Mouse (Mus musculus) hindbrain, embryonic 11.5 days (tissue): ENCODE data around the gene Ak4. TPM values are rescaled to one million over a fixed set of nuclear protein-coding genes. Genes with fewer than 3 reads are reported as not detected.
A peak's percentile ranks its signal among the peaks of the same experiment; 100 is the strongest.

Source experiments
- ATAC-seq: fragments of 200-750 bp; cut with Nextera tagmentation; 2 replicates; pipeline ENCODE4 v1.8.0; 2017; ENCODE audit warnings: mild to moderate bottlenecking, moderate TSS enrichment, moderate library complexity; ENCODE audit not compliant: low FRiP score
- DNase-seq: peaks from one replicate; pipeline ENCODE4 v3.0.0-alpha.2; 2015; ENCODE audit warnings: low spot score
- H3K27ac ChIP-seq: fragments of 300-500 bp; sonication (generic); 2 replicates; pipeline ENCODE4 v1.5.1; 2014; ENCODE audit warnings: mild to moderate bottlenecking, low read depth, low read length
- H3K27me3 ChIP-seq: fragments of 300-500 bp; sonication (generic); 2 replicates; pipeline ENCODE4 v1.6.1; 2014; ENCODE audit warnings: mild to moderate bottlenecking, low read length, moderate library complexity, mixed read lengths; ENCODE audit not compliant: control insufficient read depth, insufficient read depth
- H3K36me3 ChIP-seq: fragments of 300-500 bp; sonication (generic); 2 replicates; pipeline ENCODE4 v1.6.1; 2014; ENCODE audit warnings: mild to moderate bottlenecking, low read length, moderate library complexity, mixed read lengths; ENCODE audit not compliant: control insufficient read depth, insufficient read depth
- H3K4me1 ChIP-seq: fragments of 300-500 bp; sonication (generic); replicated peaks from 2 replicates; pipeline ENCODE4 v1.6.1; 2014; ENCODE audit warnings: low read length, mixed read lengths; ENCODE audit not compliant: control insufficient read depth, insufficient read depth
- H3K4me2 ChIP-seq: fragments of 300-500 bp; sonication (generic); replicated peaks from 2 replicates; pipeline ENCODE4 v1.6.1; 2014; ENCODE audit warnings: mild to moderate bottlenecking, low read depth, low read length
- H3K4me3 ChIP-seq: fragments of 300-500 bp; sonication (generic); 2 replicates; pipeline ENCODE4 v1.5.1; 2014; ENCODE audit warnings: low read depth, low read length
- H3K9ac ChIP-seq: fragments of 300-500 bp; sonication (generic); 2 replicates; pipeline ENCODE4 v1.6.1; 2014; ENCODE audit warnings: low read depth, low read length
- H3K9me3 ChIP-seq: fragments of 300-500 bp; sonication (generic); 2 replicates; pipeline ENCODE4 v1.6.1; 2016; ENCODE audit warnings: low read length; ENCODE audit not compliant: control insufficient read depth
- WGBS: fragments of 180-500 bp; shearing (Covaris S2); extraction: QIAGEN DNeasy Blood & Tissue Kit; methylation state at CpG from one replicate; pipeline ENCODE4 v1.1.7; 2014; 5-methylcytosine and 5-hydroxymethylcytosine counted together
- polyA plus RNA-seq: library from polyadenylated mRNA; unstranded; fragments of >200 nt; fragmentation: Nextera tagmentation; extraction: Ambion mirVana; gene quantifications from 2 replicates; pipeline ENCODE4 v1.2.1, GENCODE M21; 2014

Gene Ak4
- polyA plus RNA-seq, 1 experiment from 2014 or later = 7.0 TPM

DNA sequence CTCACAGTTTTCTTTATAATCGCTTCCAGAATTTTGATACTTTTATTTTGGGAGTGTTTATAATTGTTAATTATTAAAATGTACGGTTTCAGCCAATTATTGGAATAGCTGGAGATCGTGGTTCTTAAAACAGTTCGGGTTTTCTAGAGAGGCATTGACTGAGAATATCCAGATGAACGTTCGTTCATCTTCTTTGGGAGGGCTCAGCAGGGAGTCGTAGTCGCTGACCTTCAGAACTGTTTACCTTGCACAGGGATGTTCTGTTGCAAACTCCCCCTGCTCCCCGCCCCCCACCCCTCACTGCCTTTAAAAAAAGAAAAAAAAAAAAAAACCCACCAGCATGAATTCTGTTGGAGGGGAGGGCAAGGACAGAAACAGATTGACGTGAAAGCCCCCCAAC, 89.4 kb downstream of the Ak4 start:
- peak; percentile 34 for DNase-seq
- Histone ChIP-seq H3K4me2 (peak overlapping the region; percentile 83), H3K4me3 (peak overlapping the region; percentile 37), H3K27me3 (no peaks in the 10 kb centered on the region), H3K27ac (no peak overlapping the region), H3K9ac (peak overlapping the region; percentile 47; the same call in 1 of the 2 replicates), H3K9me3 (no peaks in the 10 kb centered on the region), H3K4me1 (peaks cover 2% of the 10 kb centered on the region; the same call in 1 of the 2 replicates), H3K36me3 (no peaks in the 10 kb centered on the region)
- 5% methylated on average over 10 of the region's 10 CpGs for WGBS
- ATAC-seq = peak; percentile 15; the same call in 1 of the 2 replicates

DNA sequence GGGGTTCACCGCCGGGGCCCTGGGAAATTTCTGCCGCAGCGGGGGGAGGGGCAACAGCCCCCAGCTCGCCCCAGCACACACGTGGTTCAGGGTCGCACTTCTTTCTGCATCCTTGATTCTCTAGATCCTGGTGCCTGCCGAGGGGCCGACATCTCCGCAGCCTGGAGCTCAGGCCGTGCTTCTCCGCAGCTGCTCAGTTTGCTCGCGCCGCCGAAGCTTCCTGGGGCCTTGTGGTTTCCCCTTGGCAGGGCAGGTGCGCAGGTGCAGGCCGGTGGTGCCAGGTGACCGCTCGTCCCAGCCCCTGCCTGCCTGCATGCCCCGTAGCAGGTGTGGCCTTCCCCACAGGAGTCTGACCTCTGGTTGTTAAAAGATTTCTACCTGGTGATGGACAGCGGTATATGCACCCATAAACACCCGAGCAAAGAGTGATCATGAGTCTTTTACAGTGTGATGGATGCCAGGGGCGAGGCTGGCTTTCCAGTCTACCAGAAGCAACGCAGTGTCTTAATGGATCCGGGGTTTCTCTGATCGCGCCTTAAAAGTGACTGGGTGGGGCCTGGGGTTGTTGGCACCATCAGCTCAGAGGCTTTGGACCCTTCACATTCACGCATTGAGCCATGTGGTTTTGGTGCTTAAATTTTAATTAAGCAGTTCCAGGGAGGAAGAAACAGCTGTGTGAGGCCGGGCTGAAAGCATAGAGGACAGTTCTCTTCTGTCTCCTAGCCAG, 89.9 kb downstream of the Ak4 start:
- H3K4me2 ChIP-seq = peak overlapping the region; percentile 83
- no peaks in the 10 kb centered on the region for H3K36me3 ChIP-seq
- peak overlapping the region; percentile 47; the same call in 1 of the 2 replicates for H3K9ac ChIP-seq
- no peak overlapping the region for H3K27ac ChIP-seq
- ATAC-seq (peak; percentile 67), DNase-seq (peak; percentile 56)
- no peaks in the 10 kb centered on the region for H3K9me3 ChIP-seq
- H3K4me3 ChIP-seq = peak overlapping the region; percentile 37
- H3K4me1 ChIP-seq = peaks cover 2% of the 10 kb centered on the region; the same call in 1 of the 2 replicates
- 4% methylated on average over 30 of the region's 30 CpGs for WGBS
- H3K27me3 ChIP-seq = no peaks in the 10 kb centered on the region

DNA sequence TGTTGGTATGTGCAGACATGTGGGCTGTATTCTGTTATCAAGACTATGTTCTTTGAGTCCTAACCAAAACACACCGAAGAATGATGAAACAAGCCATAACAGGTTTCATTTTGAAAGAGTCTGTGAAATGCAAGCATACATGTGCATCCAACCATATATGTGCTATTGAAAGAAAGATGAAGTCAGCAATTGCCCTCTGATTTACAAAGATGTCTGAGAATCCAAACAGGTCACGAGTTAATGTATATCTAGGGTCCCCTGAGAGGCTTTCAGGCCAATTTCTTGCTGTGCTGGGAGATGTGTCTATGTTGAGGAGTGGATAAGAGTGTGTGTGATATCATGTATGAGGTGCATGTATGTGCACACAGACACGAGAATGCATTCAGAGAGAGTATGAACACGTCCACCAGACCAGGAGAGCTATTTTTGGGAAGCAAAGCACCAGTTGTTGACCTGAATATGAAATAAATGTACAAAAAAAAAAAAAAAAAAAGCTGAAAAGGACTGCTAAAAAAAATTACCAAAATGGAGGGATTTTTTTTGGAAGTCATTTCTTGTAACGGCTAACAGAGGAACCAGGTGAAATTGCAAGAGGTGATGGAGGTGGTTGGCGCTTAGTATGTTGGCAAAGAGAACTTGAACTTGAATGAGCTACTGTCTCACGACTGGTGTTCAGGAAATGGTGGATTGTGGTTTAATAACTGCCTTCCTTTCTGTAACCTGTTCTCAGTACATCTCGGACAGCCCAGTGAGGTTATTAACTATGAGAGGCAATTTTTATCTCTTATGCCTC, 91.2 kb downstream of the Ak4 start:
- H3K36me3 ChIP-seq = no peaks in the 10 kb centered on the region
- no peak overlapping the region for H3K9ac ChIP-seq
- WGBS = 83% methylated on average over 8 of the region's 8 CpGs
- H3K4me2 ChIP-seq = no peak overlapping the region
- no peak for DNase-seq
- H3K27ac ChIP-seq = no peak overlapping the region
- H3K9me3 ChIP-seq = no peaks in the 10 kb centered on the region
- no peak for ATAC-seq
- no peaks in the 10 kb centered on the region for H3K27me3 ChIP-seq
- peaks cover 2% of the 10 kb centered on the region; the same call in 1 of the 2 replicates for H3K4me1 ChIP-seq
- H3K4me3 ChIP-seq = no peak overlapping the region

DNA sequence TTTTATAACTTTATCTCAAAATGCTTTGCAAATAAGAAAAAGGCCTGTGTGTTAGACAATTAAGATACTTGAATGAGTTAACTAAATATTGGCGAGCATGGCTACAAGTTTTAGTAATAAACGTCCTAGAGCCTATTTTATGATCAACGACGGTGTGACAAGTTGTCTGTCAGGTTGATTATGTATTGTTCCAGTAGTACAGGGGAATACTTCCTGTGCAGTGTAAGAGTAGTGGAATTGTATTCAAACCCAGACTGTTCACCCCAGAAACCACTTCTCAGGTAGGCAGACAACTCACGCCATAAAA, 91.8 kb downstream of the Ak4 start:
- no peaks in the 10 kb centered on the region for H3K27me3 ChIP-seq
- DNase-seq (no peak), ATAC-seq (no peak)
- H3K4me3 ChIP-seq = no peak overlapping the region
- 85% methylated on average over 5 of the region's 5 CpGs for WGBS
- H3K27ac ChIP-seq = no peak overlapping the region
- H3K9me3 ChIP-seq = no peaks in the 10 kb centered on the region
- H3K4me2 ChIP-seq = no peak overlapping the region
- no peaks in the 10 kb centered on the region for H3K36me3 ChIP-seq
- no peak overlapping the region for H3K9ac ChIP-seq
- H3K4me1 ChIP-seq = peaks cover 2% of the 10 kb centered on the region; the same call in 1 of the 2 replicates

DNA sequence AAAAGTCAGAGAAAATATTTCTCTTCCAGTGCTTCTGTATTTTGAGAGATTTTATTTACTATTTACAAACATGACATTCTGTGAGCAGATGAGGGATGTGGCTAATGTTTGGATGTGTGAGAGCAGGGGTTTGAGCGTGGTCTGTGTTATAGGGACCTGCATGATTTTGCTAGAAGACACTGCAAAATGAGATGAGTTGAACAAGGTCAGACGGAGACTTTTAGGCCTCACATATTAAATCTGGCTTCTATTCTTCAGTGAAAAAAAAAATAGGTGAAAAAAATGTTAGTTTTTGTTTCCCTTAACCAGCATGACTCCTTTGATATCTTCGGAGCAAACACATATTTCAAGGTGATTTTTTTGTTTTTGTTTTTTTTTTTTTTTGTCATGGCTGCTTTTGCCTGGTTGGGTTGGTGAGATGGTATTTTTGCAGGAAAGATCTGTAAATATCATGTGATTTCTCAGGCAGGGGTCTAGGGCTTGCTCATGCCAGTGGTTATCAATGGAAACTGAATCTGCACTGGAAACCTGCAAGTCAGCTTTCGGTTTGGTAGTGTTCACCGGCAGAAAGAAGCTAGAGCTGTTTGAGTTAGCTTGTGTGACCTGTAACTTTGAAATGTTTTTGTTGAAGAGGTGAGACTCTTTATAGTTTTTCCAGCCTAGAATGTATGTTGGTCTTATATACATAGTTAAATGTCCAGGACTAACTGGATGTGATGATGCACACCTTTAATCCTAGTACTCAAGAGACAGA, 92.9 kb downstream of the Ak4 start:
- Histone ChIP-seq H3K4me1 (peaks cover 2% of the 10 kb centered on the region; the same call in 1 of the 2 replicates), H3K36me3 (no peaks in the 10 kb centered on the region), H3K27ac (no peak overlapping the region), H3K4me2 (no peak overlapping the region), H3K4me3 (no peak overlapping the region), H3K9ac (no peak overlapping the region), H3K27me3 (no peaks in the 10 kb centered on the region), H3K9me3 (no peaks in the 10 kb centered on the region)
- 90% methylated on average over 5 of the region's 5 CpGs for WGBS
- no peak for ATAC-seq
- no peak for DNase-seq

DNA sequence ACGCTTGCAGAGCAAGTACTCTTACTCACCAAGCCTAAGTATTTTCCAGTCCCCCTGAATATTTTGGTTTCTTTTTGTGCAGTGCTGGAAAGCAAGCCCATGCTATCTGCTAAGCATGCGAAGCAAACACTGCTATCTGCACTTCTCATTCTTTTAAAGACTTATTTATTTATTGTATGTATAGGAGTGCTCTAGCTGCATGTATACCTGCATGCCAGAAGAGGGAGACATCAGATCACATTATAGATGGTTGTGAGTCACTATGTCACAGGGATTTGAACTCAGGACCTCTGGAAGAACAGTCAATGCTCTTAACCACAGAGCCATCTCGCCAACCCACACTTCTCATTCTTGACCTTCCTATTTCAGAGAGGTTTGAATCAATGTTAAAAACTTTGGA, 94.2 kb downstream of the Ak4 start:
- Histone ChIP-seq H3K27ac (no peak overlapping the region), H3K9me3 (no peaks in the 10 kb centered on the region), H3K4me2 (no peak overlapping the region), H3K4me3 (no peak overlapping the region), H3K27me3 (no peaks in the 10 kb centered on the region), H3K9ac (no peak overlapping the region), H3K4me1 (peaks cover 2% of the 10 kb centered on the region; the same call in 1 of the 2 replicates), H3K36me3 (no peaks in the 10 kb centered on the region)
- 94% methylated on average over 3 of the region's 3 CpGs for WGBS
- DNase-seq = no peak
- no peak for ATAC-seq

DNA sequence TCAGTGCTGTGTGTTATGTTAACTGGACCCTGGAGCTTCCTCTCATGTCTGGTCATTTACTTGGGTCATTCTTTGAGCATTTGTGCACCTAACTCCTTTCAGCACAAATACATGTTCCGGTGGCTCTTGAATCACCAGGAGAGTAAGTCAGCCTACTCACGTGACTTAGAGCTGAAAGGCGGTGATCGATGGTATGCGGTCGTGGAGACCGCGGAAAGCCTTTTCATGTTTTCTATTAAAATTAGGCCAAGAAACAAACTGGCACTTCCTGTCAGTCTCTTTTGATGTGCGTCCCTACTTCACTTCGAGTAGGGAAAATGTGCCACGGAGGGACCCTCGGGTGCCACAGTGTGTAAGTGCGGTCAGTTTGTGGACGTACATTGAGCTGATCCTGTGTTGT, 96.8 kb downstream of the Ak4 start:
- Histone ChIP-seq H3K4me3 (no peak overlapping the region), H3K36me3 (no peaks in the 10 kb centered on the region), H3K27me3 (no peaks in the 10 kb centered on the region), H3K9ac (no peak overlapping the region), H3K4me2 (no peak overlapping the region), H3K27ac (no peak overlapping the region), H3K9me3 (no peaks in the 10 kb centered on the region), H3K4me1 (no peaks in the 10 kb centered on the region)
- ATAC-seq (no peak), DNase-seq (no peak)
- WGBS = 92% methylated on average over 14 of the region's 14 CpGs
